8 mouse cellular contexts compared by ENCODE assay signal in genomic region chr12:54861991-54862605, GRCm38 (mm10). TPM values are rescaled to one million over a fixed set of nuclear protein-coding genes. Genes with fewer than 3 reads are reported as not detected.
A peak's percentile ranks its signal among the peaks of the same experiment; 100 is the strongest.
DNase-seq lines count a peak whose midpoint lies in the region; ATAC-seq and TF ChIP-seq lines count a peak whose summit lies in the region.

No protein-coding gene starts in this region.

- peak overlapping the region; percentile 96 for H3K4me3 ChIP-seq in heart, adult 2 months
- H3K4me3 ChIP-seq in kidney, embryonic 14.5 days (ENCODE audit: low read length), result peak overlapping the region; percentile 82
- H3K4me3 ChIP-seq in liver, embryonic 13.5 days (replicated peaks), result peak overlapping the region; percentile 99

- no peaks in the 10 kb centered on the region for H3K9me3 ChIP-seq in kidney, embryonic 14.5 days (ENCODE audit: control insufficient read depth, low read length)
- H3K9me3 ChIP-seq in liver, embryonic 13.5 days (replicated peaks), result no peaks in the 10 kb centered on the region

- intact Hi-C loops in heart, adult 2 months (cut with DNase I), result loop anchor here (1.0 to 5.0 kb wide), 3 partner anchors 17 to 165 kb away; partner anchors contain the start of gene Eapp

- peak overlapping the region; percentile 51 for H3K4me2 ChIP-seq in kidney, embryonic 14.5 days (replicated peaks; ENCODE audit: low read depth, low read length)
- H3K4me2 ChIP-seq in liver, embryonic 13.5 days, result peak overlapping the region; percentile 85

- no peaks in the 10 kb centered on the region for H3K27me3 ChIP-seq in heart, adult 2 months (ENCODE audit: control insufficient read depth, insufficient read depth, low read length)
- H3K27me3 ChIP-seq in kidney, embryonic 14.5 days (ENCODE audit: control insufficient read depth, insufficient read depth, low read length), result no peaks in the 10 kb centered on the region
- no peaks in the 10 kb centered on the region for H3K27me3 ChIP-seq in liver, embryonic 13.5 days

- peak overlapping the region; percentile 99 for H3K27ac ChIP-seq in heart, adult 2 months
- H3K27ac ChIP-seq in kidney, embryonic 14.5 days (ENCODE audit: low read depth, low read length), result peak overlapping the region; percentile 98
- H3K27ac ChIP-seq in liver, embryonic 13.5 days, result peak overlapping the region; percentile 95

- DNase-seq in Muller cell, postnatal 12 days (ENCODE audit: inconsistent ontology term), result peak; percentile 72
- peak; percentile 70 for DNase-seq in embryo, embryonic 11 days
- DNase-seq in heart, adult 2 months, result no peak
- DNase-seq in liver, embryonic 13.5 days, result peak; percentile 40
- DNase-seq in neural tube, embryonic 10.5 days (ENCODE audit: extremely low spot score, low spot score), result peak; percentile 24
- DNase-seq in natural killer cell, adult 2 months (ENCODE audit: low spot score in 2 of 2), result no peak

- peaks cover 4% of the 10 kb centered on the region for H3K4me1 ChIP-seq in heart, adult 2 months (ENCODE audit: control insufficient read depth, insufficient read depth, low read length)
- H3K4me1 ChIP-seq in kidney, embryonic 14.5 days (ENCODE audit: control insufficient read depth, insufficient read depth, low read length), result peaks cover 5% of the 10 kb centered on the region; the same call in 1 of the 2 replicates
- H3K4me1 ChIP-seq in liver, embryonic 13.5 days (replicated peaks), result peaks cover 17% of the 10 kb centered on the region

- peak overlapping the region; percentile 96 for H3K9ac ChIP-seq in heart, adult 2 months (ENCODE audit: low read depth, low read length)
- peak overlapping the region; percentile 98 for H3K9ac ChIP-seq in kidney, embryonic 14.5 days (ENCODE audit: low read depth, low read length)
- peak overlapping the region; percentile 99 for H3K9ac ChIP-seq in liver, embryonic 13.5 days

- TF ChIP-seq POLR2A in heart, adult 2 months (IDR thresholded peaks at IDR 0.05; ENCODE audit: insufficient read depth, low read depth, low read length), result no peak

- peak; percentile 58 for ATAC-seq in CD4-positive, CD25-positive, alpha-beta regulatory T cell, adult 4 months
- no peak for ATAC-seq in kidney, embryonic 14.5 days (ENCODE audit: low FRiP score, low TSS enrichment)
- peak; percentile 45 for ATAC-seq in liver, embryonic 13.5 days (ENCODE audit: low read depth)

- TF ChIP-seq EP300 in heart, adult 2 months (IDR thresholded peaks at IDR 0.05; ENCODE audit: insufficient read depth, low read depth, low read length), result no peak

- peaks cover 34% of the 10 kb centered on the region for H3K36me3 ChIP-seq in heart, adult 2 months (ENCODE audit: control insufficient read depth, insufficient read depth, low read length)
- peaks cover 22% of the 10 kb centered on the region for H3K36me3 ChIP-seq in kidney, embryonic 14.5 days (ENCODE audit: control insufficient read depth, insufficient read depth, low read length)
- peaks cover 21% of the 10 kb centered on the region for H3K36me3 ChIP-seq in liver, embryonic 13.5 days

- TF ChIP-seq CTCF in heart, adult 2 months (IDR thresholded peaks at IDR 0.05), result no peak

- no peaks in the 10 kb centered on the region for H3K79me2 ChIP-seq in heart, adult 2 months (replicated peaks; ENCODE audit: control insufficient read depth, insufficient read depth, low read length)

- under 1% methylated on average over 36 of the region's 36 CpGs for WGBS in heart, adult 2 months
- WGBS in kidney, embryonic 14.5 days, result under 1% methylated on average over 35 of the region's 36 CpGs
- WGBS in liver, embryonic 13.5 days (ENCODE audit: insufficient replicate concordance), result under 1% methylated on average over 36 of the region's 36 CpGs

RNA-seq across cellular contexts. Expression of gene Cfl2, which starts 0.6 kb away (rescaled TPM):
- polyA plus RNA-seq in CD4-positive, CD25-positive, alpha-beta regulatory T cell, adult 4 months (2017; shearing (Covaris generic)), result 10 to 100 TPM; 24.0 to 28.2 TPM
- total RNA-seq in heart, adult 2 months (2021), result 100 to 1,000 TPM; 333 to 392 TPM
- polyA plus RNA-seq in heart, adult 2 months (2012; rRNA removed), result 156 and 340 TPM in 2 replicates
- polyA plus RNA-seq in kidney, embryonic 14.5 days (2014; fragmentation: Nextera tagmentation; extraction: Ambion mirVana), result 215 and 219 TPM in 2 replicates
- polyA plus RNA-seq in liver, embryonic 13.5 days (2015; fragmentation: Nextera tagmentation; extraction: Ambion mirVana), result 37.1 and 44.2 TPM in 2 replicates

Comparison
In these comparisons a context has a peak if more than half of its experiments do, and no peak if none do; other contexts are left out.
1. DNase-seq: peak in Muller cell, postnatal 12 days (single experiment), embryo, embryonic 11 days (single experiment), liver, embryonic 13.5 days (single experiment) and neural tube, embryonic 10.5 days (single experiment); none in heart, adult 2 months (0 of 2) and natural killer cell, adult 2 months (0 of 2).
2. Peak in every context shown above with its lines, with median percentiles within 50 percentile points of each other: H3K27ac ChIP-seq, H3K4me3 ChIP-seq and H3K9ac ChIP-seq.